Mouse (Mus musculus): Measurements from ENCODE around the gene Ppp1r36.
"Not testable (repeated sequence)": the region's sequence is repeated elsewhere in the genome, so short reads cannot be mapped to it uniquely, and the experiment has no call there.

Gene Ppp1r36

GRCm38 (mm10) chr12:76397281-76397680 is 20.1 kb upstream of the Ppp1r36 start:
- no peak for DNase-seq (ENCODE audit: low spot score in 2 of 2)

DNA sequence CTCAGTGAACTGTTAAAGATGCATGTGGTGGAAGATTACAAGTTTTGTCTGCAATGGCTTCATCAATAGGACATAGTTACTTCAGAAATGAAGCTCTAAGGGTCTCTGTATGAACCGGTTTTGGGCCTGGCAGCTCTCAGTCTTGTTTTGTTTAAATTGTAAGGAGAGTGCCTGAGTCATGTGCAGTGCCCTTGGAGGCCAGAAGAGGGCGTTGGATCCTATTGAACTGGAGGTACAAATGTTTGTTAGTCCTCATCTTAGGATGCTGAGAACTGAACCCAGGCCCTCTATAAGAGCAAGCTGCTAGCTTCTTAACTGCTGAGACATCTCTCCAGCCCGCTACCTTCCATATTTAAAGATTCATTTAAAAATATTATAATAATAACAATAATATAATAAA is 15.7 kb upstream of the Ppp1r36 start:
- no peak for DNase-seq (ENCODE audit: low spot score in 2 of 2)

GRCm38 (mm10) chr12:76402991-76403885 is 14.1 kb upstream of the Ppp1r36 start:
- DNase-seq (ENCODE audit: low spot score in 2 of 2): peak in 1 of 2 experiments; percentile 8

- DNase-seq (ENCODE audit: low spot score in 2 of 2): peak; percentile 100
Observed at GRCm38 (mm10) chr12:76403886-76404537, 13.3 kb upstream of the Ppp1r36 start, which contains the start of gene Hspa2. Gene Hspa2, plus strand, starts transcription at chr12:76404176.

DNA sequence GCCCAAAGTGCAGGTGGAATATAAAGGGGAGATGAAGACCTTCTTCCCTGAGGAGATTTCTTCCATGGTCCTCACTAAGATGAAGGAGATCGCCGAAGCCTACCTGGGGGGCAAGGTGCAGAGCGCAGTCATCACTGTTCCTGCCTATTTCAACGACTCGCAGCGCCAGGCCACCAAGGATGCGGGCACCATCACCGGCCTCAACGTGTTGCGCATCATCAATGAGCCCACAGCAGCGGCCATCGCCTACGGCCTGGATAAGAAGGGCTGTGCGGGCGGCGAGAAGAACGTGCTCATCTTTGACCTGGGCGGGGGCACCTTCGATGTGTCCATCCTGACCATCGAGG is 12.5 kb upstream of the Ppp1r36 start:
- DNase-seq (ENCODE audit: low spot score in 2 of 2): peak in 1 of 2 experiments; percentile 16

DNA sequence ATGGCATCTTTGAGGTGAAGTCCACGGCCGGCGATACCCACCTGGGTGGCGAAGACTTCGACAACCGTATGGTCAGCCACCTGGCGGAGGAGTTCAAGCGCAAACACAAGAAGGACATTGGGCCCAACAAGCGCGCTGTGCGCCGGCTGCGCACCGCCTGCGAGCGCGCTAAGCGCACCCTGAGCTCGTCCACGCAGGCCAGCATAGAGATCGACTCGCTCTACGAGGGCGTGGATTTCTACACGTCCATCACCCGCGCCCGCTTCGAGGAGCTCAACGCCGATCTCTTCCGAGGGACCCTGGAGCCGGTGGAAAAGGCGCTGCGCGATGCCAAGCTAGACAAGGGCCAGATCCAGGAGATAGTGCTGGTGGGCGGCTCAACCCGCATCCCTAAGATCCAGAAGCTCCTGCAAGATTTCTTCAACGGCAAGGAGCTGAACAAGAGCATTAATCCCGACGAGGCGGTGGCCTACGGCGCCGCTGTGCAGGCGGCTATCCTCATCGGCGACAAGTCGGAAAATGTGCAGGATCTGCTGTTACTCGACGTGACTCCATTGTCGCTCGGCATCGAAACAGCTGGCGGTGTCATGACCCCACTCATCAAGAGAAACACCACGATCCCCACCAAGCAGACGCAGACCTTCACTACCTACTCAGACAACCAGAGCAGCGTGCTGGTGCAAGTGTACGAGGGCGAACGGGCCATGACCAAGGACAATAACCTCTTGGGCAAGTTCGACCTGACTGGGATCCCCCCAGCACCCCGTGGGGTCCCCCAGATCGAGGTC is 12.0 kb upstream of the Ppp1r36 start:
- peak; percentile 23 to 34 for DNase-seq (ENCODE audit: low spot score in 2 of 2)

DNA sequence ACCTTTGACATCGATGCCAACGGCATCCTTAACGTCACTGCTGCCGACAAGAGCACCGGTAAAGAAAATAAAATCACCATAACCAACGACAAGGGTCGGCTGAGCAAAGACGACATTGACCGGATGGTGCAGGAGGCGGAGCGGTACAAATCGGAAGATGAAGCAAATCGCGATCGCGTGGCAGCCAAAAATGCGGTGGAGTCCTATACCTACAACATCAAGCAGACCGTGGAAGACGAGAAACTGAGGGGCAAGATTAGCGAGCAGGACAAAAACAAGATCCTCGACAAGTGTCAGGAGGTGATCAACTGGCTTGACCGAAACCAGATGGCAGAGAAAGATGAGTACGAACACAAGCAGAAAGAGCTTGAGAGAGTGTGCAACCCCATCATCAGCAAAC is 11.4 kb upstream of the Ppp1r36 start:
- no peak for DNase-seq (ENCODE audit: low spot score in 2 of 2)

DNA sequence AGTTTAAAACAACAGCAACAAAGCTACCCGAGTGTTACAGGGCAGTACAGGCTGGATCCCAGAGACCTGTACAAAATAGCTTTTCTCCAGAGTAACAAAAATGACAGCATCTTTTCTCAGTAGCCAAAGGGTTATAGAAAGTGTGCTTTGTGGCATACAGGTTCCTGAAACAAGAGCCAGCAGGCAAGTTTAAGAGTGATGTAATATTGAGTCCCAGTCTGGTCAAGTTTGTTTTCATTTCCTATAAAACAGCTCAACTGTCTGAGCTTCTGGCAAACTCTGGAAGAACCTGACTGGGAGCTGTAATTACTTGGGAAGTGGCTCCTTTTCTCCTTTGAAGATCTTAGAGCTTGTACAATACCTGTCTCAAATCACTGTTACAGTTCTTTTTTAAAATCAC is 10.2 kb upstream of the Ppp1r36 start:
- no peak for DNase-seq (ENCODE audit: low spot score in 2 of 2)

- DNase-seq (ENCODE audit: low spot score in 2 of 2): no peak
Observed at GRCm38 (mm10) chr12:76409166-76409565, 8.2 kb upstream of the Ppp1r36 start.

DNA sequence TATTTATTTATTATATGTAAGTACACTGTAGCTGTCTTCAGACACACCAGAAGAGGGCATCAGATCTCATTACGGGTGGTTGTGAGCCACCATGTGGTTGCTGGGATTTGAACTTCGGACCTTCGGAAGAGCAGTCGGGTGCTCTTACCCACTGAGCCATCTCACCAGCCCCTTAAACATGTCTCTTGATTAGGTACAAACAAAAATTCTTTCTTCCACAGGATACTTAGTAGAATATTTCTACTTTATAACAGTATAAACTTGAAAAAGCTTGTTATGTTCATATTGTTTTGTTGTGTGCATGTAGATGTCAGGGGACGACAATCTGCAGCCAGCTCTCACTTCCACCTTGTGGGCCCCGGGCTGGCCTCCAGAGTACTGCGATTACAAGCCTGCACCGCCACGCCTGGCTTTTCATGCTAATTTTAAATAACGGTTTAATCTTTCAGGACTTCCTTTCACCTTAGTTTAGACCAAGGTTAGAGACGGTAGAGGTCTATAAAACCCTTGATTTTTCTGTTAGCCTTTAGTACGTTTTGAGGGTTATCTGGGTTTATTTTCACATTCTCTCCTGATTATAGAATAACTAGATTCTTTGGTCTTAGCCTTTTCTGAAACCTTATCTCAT is 1.8 kb upstream of the Ppp1r36 start:
- no peak for DNase-seq (ENCODE audit: low spot score in 2 of 2)

DNA sequence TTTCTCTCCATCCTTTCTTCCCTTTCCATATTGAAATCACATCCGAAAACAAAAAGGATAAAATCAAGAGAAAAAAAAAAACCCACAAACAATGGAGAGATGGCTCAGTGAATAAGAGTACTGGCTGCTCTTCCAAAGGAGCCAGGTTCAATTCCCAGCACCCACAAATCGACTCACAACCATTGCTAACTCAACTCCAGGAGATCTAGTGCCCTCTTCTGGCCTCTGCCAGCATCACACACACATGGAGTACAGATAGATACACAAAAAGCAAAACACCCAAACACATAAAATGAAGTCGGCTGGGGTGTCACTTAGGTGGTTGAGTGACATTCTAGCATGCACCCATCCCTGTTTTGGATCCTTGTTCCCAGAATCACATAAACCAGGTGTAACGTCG is 1.0 kb downstream of the Ppp1r36 start:
- DNase-seq (ENCODE audit: low spot score in 2 of 2): no peak

GRCm38 (mm10) chr12:76425256-76425655 is 7.9 kb downstream of the Ppp1r36 start:
- no peak for DNase-seq (ENCODE audit: low spot score in 2 of 2)

GRCm38 (mm10) chr12:76427546-76427945 is 10.2 kb downstream of the Ppp1r36 start:
- DNase-seq (ENCODE audit: low spot score in 2 of 2): no peak

DNA sequence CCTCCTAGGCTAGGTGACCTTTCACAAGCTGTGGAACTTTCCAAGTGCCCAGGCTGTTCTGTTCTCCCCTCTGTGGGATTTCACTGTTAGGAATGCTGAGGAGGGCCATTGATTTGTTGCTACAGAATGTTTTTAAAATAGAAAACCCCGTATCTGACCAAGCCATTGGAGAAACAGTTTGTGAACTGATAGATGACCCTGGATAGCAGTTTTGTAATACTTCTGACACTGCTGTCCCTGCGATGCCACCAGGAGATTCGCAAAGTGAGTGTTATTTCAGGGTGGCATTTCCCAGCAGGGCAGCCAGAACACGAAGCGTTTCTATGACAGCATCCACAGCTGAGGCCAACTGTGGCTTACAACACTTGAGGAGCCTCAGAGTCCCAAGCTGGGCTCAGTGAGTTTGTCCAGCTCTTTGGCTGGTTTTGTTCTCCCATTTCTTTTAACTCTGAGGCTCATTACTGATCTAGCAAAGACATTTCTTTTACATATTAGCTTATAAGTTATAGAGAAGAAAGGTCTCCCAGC is 13.6 kb downstream of the Ppp1r36 start:
- DNase-seq (ENCODE audit: low spot score in 2 of 2): peak in 1 of 2 experiments; percentile 26

GRCm38 (mm10) chr12:76431431-76431830 is 14.1 kb downstream of the Ppp1r36 start:
- DNase-seq (ENCODE audit: low spot score in 2 of 2): no peak

DNA sequence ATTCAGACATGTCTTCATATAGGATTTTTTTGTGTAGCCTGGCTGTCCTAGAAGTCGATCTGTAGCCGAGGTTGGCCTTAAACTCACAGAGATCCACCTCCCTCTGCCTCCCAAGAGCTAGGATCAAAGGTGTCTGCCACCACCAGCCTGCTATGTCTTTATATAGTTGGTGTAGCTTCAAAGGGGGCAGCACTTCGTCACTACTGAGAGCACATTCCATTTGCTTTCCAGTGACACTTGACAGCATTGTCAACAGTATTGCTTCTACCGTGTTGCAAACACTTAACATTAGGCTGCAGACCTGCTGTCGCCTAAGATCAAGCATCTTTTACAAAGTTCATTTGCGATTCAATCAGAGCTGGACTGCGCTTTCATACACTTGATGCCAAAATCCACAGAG is 16.8 kb downstream of the Ppp1r36 start:
- no peak for DNase-seq (ENCODE audit: low spot score in 2 of 2)

DNA sequence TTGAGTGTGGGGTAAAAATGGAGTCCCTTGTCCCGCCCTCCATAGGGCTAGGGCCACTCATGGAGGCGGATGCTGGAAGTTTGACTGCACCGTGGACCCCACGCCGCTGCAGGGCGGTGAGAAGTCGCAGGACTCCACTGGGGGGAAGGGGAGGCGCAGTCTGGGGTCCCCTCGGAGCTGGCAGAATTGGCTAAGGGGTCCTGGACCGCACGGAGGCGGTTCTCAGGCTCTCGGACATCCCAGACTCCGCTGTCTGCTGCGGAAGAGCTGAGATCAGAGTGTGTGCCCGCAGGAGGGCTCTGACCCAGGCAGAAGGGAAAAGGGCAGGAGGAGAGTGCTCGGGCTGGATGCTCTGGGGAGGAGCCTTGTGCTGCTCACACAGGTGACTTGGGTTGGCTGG is 17.7 kb downstream of the Ppp1r36 start:
- no peak for DNase-seq (ENCODE audit: low spot score in 2 of 2)

GRCm38 (mm10) chr12:76435549-76435948 is 18.2 kb downstream of the Ppp1r36 start:
- DNase-seq (ENCODE audit: low spot score in 2 of 2): no peak

DNA sequence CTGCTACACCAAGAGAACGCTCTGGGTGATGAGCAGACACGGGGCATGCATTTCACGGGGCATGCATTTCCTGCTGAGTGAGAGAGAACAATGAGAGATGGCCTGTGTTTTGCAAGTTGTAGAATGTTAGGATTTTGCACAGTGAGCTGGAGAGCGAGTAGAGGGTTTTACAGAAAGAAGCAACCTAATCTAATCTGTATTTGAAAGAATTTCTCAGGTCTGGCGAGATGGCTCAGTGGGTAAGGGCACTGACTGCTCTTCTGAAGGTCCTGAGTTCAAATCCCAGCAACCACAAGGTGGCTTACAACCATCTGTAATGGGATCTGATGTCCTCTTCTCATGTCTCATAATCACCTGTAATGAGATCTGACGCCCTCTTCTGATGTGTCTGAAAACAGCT is 26.1 kb downstream of the Ppp1r36 start:
- DNase-seq (ENCODE audit: low spot score in 2 of 2): not testable (repeated sequence)

GRCm38 (mm10) chr12:76444359-76444772 is 27.0 kb downstream of the Ppp1r36 start:
- no peak for DNase-seq (ENCODE audit: low spot score in 2 of 2)

DNA sequence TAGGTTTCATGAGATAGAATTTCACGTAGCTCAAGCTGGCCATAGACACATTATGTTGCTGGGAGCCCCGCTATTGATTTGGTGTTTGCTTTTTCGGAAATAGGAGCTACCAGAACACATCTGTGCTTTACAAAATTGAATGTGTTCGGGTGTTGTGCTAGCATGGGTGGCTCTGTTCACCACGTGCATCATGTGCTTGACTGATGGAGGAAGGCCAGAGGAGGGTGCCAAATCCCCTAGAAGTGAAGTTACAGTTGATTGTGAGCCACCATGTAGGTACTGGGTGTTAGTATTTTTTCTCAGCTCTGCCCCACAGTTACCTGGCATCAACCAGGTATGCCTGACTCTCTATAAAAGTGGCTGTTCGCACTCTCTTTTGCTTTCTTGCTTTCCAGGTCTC is 27.5 kb downstream of the Ppp1r36 start:
- DNase-seq (ENCODE audit: low spot score in 2 of 2): no peak

- DNase-seq (ENCODE audit: low spot score in 2 of 2): no peak
Observed at GRCm38 (mm10) chr12:76446201-76446600, 28.9 kb downstream of the Ppp1r36 start.
